Mouse (Mus musculus) MEL (cell line): ENCODE results near the gene Mlc1. TPM values are rescaled to one million over a fixed set of nuclear protein-coding genes. Genes with fewer than 3 reads are reported as not detected.

Experiments
- DNase-seq: peaks from one replicate; pipeline ENCODE4 v3.0.0; 2011; ENCODE audit warnings: low read depth, low spot score
- H3K27ac ChIP-seq: 2 replicates; pipeline ENCODE4 v1.5.1; 2012; ENCODE audit warnings: low read depth, mild to moderate bottlenecking, control low read depth, low read length, moderate library complexity; ENCODE audit not compliant: control insufficient read depth
- H3K27me3 ChIP-seq, 2 experiments: fragments of 150-350 bp in 1 of 2; sonication (generic) in 1 of 2; 2 replicates each; pipeline ENCODE4 v1.6.1; 2012; ENCODE audit warnings: low read length in 2 of 2, mild to moderate bottlenecking in 2 of 2, improper control_type of control experiment in 1 of 2, moderate library complexity in 1 of 2; ENCODE audit not compliant: insufficient read depth in 2 of 2, control insufficient read depth in 1 of 2
- H3K36me3 ChIP-seq, 2 experiments: 2 replicates each; pipeline ENCODE4 v1.6.1; 2012 to 2014; ENCODE audit warnings: low read length in 2 of 2, improper control_type of control experiment in 1 of 2, inconsistent platforms in 1 of 2, mild to moderate bottlenecking in 1 of 2; ENCODE audit not compliant: insufficient read depth in 2 of 2, control insufficient read depth in 1 of 2
- H3K4me1 ChIP-seq, 2 experiments: fragments of 150-350 bp in 1 of 2; sonication (generic) in 1 of 2; 2 replicates each; pipeline ENCODE4 v1.6.1; 2012; ENCODE audit warnings: low read length in 2 of 2, improper control_type of control experiment in 1 of 2, mild to moderate bottlenecking in 1 of 2; ENCODE audit not compliant: insufficient read depth in 2 of 2, control insufficient read depth in 1 of 2
- H3K4me3 ChIP-seq, 2 experiments: fragments of 150-350 bp in 1 of 2; sonication (generic) in 1 of 2; 2 replicates each; pipeline ENCODE4 v1.5.1; 2012; ENCODE audit warnings: low read depth in 2 of 2, low read length in 2 of 2, mild to moderate bottlenecking in 2 of 2, moderate library complexity in 2 of 2, control low read depth in 1 of 2, improper control_type of control experiment in 1 of 2; ENCODE audit not compliant: control insufficient read depth in 1 of 2, insufficient read depth in 1 of 2
- H3K79me2 ChIP-seq: 2 replicates; pipeline ENCODE4 v1.6.1; 2012; ENCODE audit warnings: mild to moderate bottlenecking, low read length, moderate library complexity; ENCODE audit not compliant: control insufficient read depth, poor library complexity, insufficient read depth
- H3K9ac ChIP-seq: 2 replicates; pipeline ENCODE4 v1.6.1; 2012; ENCODE audit warnings: low read depth, mild to moderate bottlenecking, control low read depth, low read length, moderate library complexity; ENCODE audit not compliant: control insufficient read depth, poor library complexity, severe bottlenecking
- H3K9me3 ChIP-seq: fragments of 150-350 bp; sonication (generic); replicated peaks from 2 replicates; pipeline ENCODE4 v1.6.1; 2012; ENCODE audit warnings: mild to moderate bottlenecking, low read length, improper control_type of control experiment, moderate library complexity; ENCODE audit not compliant: insufficient read depth
- BHLHE40 ChIP-seq: IDR thresholded peaks from 2 replicates; pipeline ENCODE4 v1.6.1; 2012; ENCODE audit warnings: low read depth, mild to moderate bottlenecking, inconsistent platforms, low read length, improper control_type of control experiment, borderline replicate concordance
- CHD2 ChIP-seq: IDR thresholded peaks from 2 replicates; pipeline ENCODE4 v1.6.1; 2011; ENCODE audit warnings: low read length, improper control_type of control experiment
- E2F4 ChIP-seq: IDR thresholded peaks from 2 replicates; pipeline ENCODE4 v1.6.1; 2011; ENCODE audit warnings: low read depth, low read length, improper control_type of control experiment, borderline replicate concordance
- ELF1 ChIP-seq: IDR thresholded peaks from 2 replicates; pipeline ENCODE4 v1.6.1; 2014; ENCODE audit warnings: low read depth, mild to moderate bottlenecking, inconsistent platforms, low read length, improper control_type of control experiment, moderate library complexity
- EP300 ChIP-seq, 2 experiments: IDR thresholded peaks; 2 replicates each; pipeline ENCODE4 v1.6.1; 2011; ENCODE audit warnings: improper control_type of control experiment in 2 of 2, low read length in 2 of 2, low read depth in 1 of 2, mild to moderate bottlenecking in 1 of 2
- ETS1 ChIP-seq: IDR thresholded peaks from 2 replicates; pipeline ENCODE4 v1.6.1; 2012; ENCODE audit warnings: low read depth, mild to moderate bottlenecking, inconsistent platforms, low read length, improper control_type of control experiment, moderate library complexity
- GATA1 ChIP-seq: IDR thresholded peaks from 2 replicates; pipeline ENCODE4 v1.6.1; 2011; ENCODE audit warnings: low read depth, low read length, improper control_type of control experiment
- HCFC1 ChIP-seq: IDR thresholded peaks from 2 replicates; pipeline ENCODE4 v1.6.1; 2012; ENCODE audit warnings: low read depth, mild to moderate bottlenecking, inconsistent platforms, low read length, improper control_type of control experiment, moderate library complexity
- JUND ChIP-seq: IDR thresholded peaks from 2 replicates; pipeline ENCODE4 v1.6.1; 2011; ENCODE audit warnings: low read depth, mild to moderate bottlenecking, improper control_type of control experiment, low read length
- MAFK ChIP-seq: IDR thresholded peaks from 2 replicates; pipeline ENCODE4 v1.6.1; 2011; ENCODE audit warnings: low read depth, mild to moderate bottlenecking, low read length, improper control_type of control experiment, borderline replicate concordance
- MAX ChIP-seq: IDR thresholded peaks from 2 replicates; pipeline ENCODE4 v1.6.1; 2011; ENCODE audit warnings: low read length, improper control_type of control experiment
- MAZ ChIP-seq: IDR thresholded peaks from 2 replicates; pipeline ENCODE4 v1.6.1; 2012; ENCODE audit warnings: low read depth, mild to moderate bottlenecking, inconsistent platforms, low read length, improper control_type of control experiment
- MXI1 ChIP-seq: IDR thresholded peaks from 2 replicates; pipeline ENCODE4 v1.6.1; 2011; ENCODE audit warnings: mild to moderate bottlenecking, low read depth, low read length, improper control_type of control experiment
- MYB ChIP-seq: IDR thresholded peaks from 2 replicates; pipeline ENCODE4 v1.6.1; 2011; ENCODE audit warnings: mild to moderate bottlenecking, low read depth, low read length, improper control_type of control experiment
- MYC ChIP-seq: IDR thresholded peaks from 2 replicates; pipeline ENCODE4 v1.6.1; 2011; ENCODE audit warnings: low read depth, mild to moderate bottlenecking, low read length, improper control_type of control experiment, moderate library complexity
- NRF1 ChIP-seq: IDR thresholded peaks from 2 replicates; pipeline ENCODE4 v1.6.1; 2014; ENCODE audit warnings: low read depth, mild to moderate bottlenecking, inconsistent platforms, low read length, improper control_type of control experiment, moderate library complexity; ENCODE audit not compliant: poor library complexity, insufficient read depth, severe bottlenecking
- POLR2AphosphoS2 ChIP-seq: IDR thresholded peaks from 2 replicates; pipeline ENCODE4 v1.6.1; 2011; ENCODE audit warnings: low read length, improper control_type of control experiment
- POLR2AphosphoS5 ChIP-seq: IDR thresholded peaks from 2 replicates; pipeline ENCODE4 v1.6.1; 2012; ENCODE audit warnings: low read depth, borderline replicate concordance, mild to moderate bottlenecking, inconsistent platforms, low read length, moderate library complexity, mixed read lengths
- RCOR1 ChIP-seq: IDR thresholded peaks from 2 replicates; pipeline ENCODE4 v1.6.1; 2012; ENCODE audit warnings: low read depth, mild to moderate bottlenecking, inconsistent platforms, low read length, improper control_type of control experiment
- SIN3A ChIP-seq: IDR thresholded peaks from 2 replicates; pipeline ENCODE4 v1.6.1; 2012; ENCODE audit warnings: low read length, improper control_type of control experiment, inconsistent platforms
- SMC3 ChIP-seq: IDR thresholded peaks from 2 replicates; pipeline ENCODE4 v1.6.1; 2011; ENCODE audit warnings: low read depth, low read length, improper control_type of control experiment
- TAL1 ChIP-seq: IDR thresholded peaks from 2 replicates; pipeline ENCODE4 v1.6.1; 2012; ENCODE audit warnings: mild to moderate bottlenecking, inconsistent platforms, low read length, moderate library complexity, mixed read lengths
- TBP ChIP-seq: IDR thresholded peaks from 2 replicates; pipeline ENCODE4 v1.8.0; 2011; ENCODE audit warnings: low read depth, low read length, improper control_type of control experiment
- TCF12 ChIP-seq: IDR thresholded peaks from 2 replicates; pipeline ENCODE4 v1.6.1; 2014; ENCODE audit warnings: low read depth, mild to moderate bottlenecking, inconsistent platforms, low read length, improper control_type of control experiment, moderate library complexity
- USF2 ChIP-seq, 2 experiments: IDR thresholded peaks; 2 replicates each; pipeline ENCODE4 v1.6.1; 2011 to 2012; ENCODE audit warnings: improper control_type of control experiment in 2 of 2, low read length in 2 of 2, borderline replicate concordance in 1 of 2, inconsistent platforms in 1 of 2, low read depth in 1 of 2, mild to moderate bottlenecking in 1 of 2; ENCODE audit not compliant: insufficient read depth in 1 of 2
- ZC3H11A ChIP-seq: IDR thresholded peaks from 2 replicates; pipeline ENCODE4 v1.6.1; 2012; ENCODE audit warnings: low read depth, mild to moderate bottlenecking, inconsistent platforms, low read length, improper control_type of control experiment
- ZKSCAN1 ChIP-seq: IDR thresholded peaks from 2 replicates; pipeline ENCODE4 v1.6.1; 2012; ENCODE audit warnings: low read depth, mild to moderate bottlenecking, inconsistent platforms, low read length, improper control_type of control experiment, moderate library complexity
- ZMIZ1 ChIP-seq: IDR thresholded peaks from 2 replicates; pipeline ENCODE4 v1.6.1; 2012; ENCODE audit warnings: low read depth, mild to moderate bottlenecking, inconsistent platforms, low read length, improper control_type of control experiment, moderate library complexity
- ZNF384 ChIP-seq: IDR thresholded peaks from 2 replicates; pipeline ENCODE4 v1.6.1; 2012; ENCODE audit warnings: low read depth, mild to moderate bottlenecking, inconsistent platforms, low read length, improper control_type of control experiment
- polyA plus RNA-seq, 2 experiments: library from polyadenylated mRNA; stranded (reverse) in 1 of 2; unstranded in 1 of 2; fragments of >175 nt in 1 of 2; fragments of >200 nt in 1 of 2; gene quantifications; 2 replicates each; pipeline versions ENCODE4 v1.2.1 to v1.2.4; 2012; ENCODE audit warnings: low replicate concordance in 2 of 2, low read depth in 1 of 2; ENCODE audit not compliant: insufficient read length in 2 of 2, insufficient read depth in 1 of 2, missing spikeins in 1 of 2
- total RNA-seq: library from RNA; depleted of rRNA; stranded (reverse); fragments of 300-350 nt; gene quantifications from 2 replicates; pipeline ENCODE4 v1.2.3, GENCODE M21; 2012

The Mlc1 gene
- total and polyA plus RNA-seq, 3 experiments = not detected

- H3K27me3 ChIP-seq = peaks cover 0 to 4% of the 10 kb centered on the region in 2 experiments; a peak in 1 of 4 replicates
- no peak overlapping the region for H3K27ac ChIP-seq
- no peaks in the 10 kb centered on the region for H3K79me2 ChIP-seq
These were observed 285 bp upstream of the Mlc1 start for GRCm38 (mm10) chr15:88979138-88979446.

GRCm38 (mm10) chr15:88972300-88972699 lies 6.5 kb downstream of the Mlc1 start:
- no peak overlapping the region for H3K27ac ChIP-seq
- no peaks in the 10 kb centered on the region for H3K36me3 ChIP-seq
- H3K9ac ChIP-seq = no peak overlapping the region
- H3K4me1 ChIP-seq = no peaks in the 10 kb centered on the region; a peak in 1 of 4 replicates
- no peaks in the 10 kb centered on the region for H3K9me3 ChIP-seq
- no peak for DNase-seq
- H3K4me3 ChIP-seq = no peak overlapping the region
- no peaks in the 10 kb centered on the region for H3K79me2 ChIP-seq
- H3K27me3 ChIP-seq = no peaks in the 10 kb centered on the region; a peak in 1 of 4 replicates
- TF ChIP-seq MAZ = no peak
- no peak for TF ChIP-seq POLR2AphosphoS5
- TF ChIP-seq ZC3H11A = no peak
- no peak for TF ChIP-seq ZNF384
- TF ChIP-seq ELF1 = no peak
- no peak for TF ChIP-seq NRF1
- no peak for TF ChIP-seq EP300 (IDR thresholded peaks at IDR 0.05; ENCODE audit: low read depth in 1 of 2, low read length in 2 of 2)
- TF ChIP-seq BHLHE40 = no peak
- no peak for TF ChIP-seq SMC3
- no peak for TF ChIP-seq RCOR1
- TF ChIP-seq USF2 (IDR thresholded peaks at IDR 0.05; ENCODE audit: borderline replicate concordance in 1 of 2, insufficient read depth in 1 of 2, low read depth in 1 of 2, low read length in 2 of 2) = no peak
- TF ChIP-seq POLR2AphosphoS2 = no peak
- TF ChIP-seq SIN3A = no peak
- no peak for TF ChIP-seq MXI1
- no peak for TF ChIP-seq TCF12
- TF ChIP-seq MAX = no peak
- TF ChIP-seq GATA1 = no peak
- no peak for TF ChIP-seq E2F4
- no peak for TF ChIP-seq MYB
- TF ChIP-seq MAFK = no peak
- TF ChIP-seq, all 39 proteins: peak for 0

More at GRCm38 (mm10) chr15:88979138-88979446, 285 bp upstream of the Mlc1 start:
- Histone ChIP-seq H3K36me3 (no peaks in the 10 kb centered on the region), H3K9me3 (no peaks in the 10 kb centered on the region), H3K9ac (no peak overlapping the region), H3K4me3 (no peak overlapping the region), H3K4me1 (no peaks in the 10 kb centered on the region)
- TF ChIP-seq ETS1 (no peak), GATA1 (no peak), CHD2 (no peak), MYC (no peak), JUND (no peak), ZKSCAN1 (no peak), MYB (no peak), POLR2AphosphoS2 (no peak), E2F4 (no peak), ZMIZ1 (no peak), SMC3 (no peak), TBP (no peak), TAL1 (no peak), USF2 (IDR thresholded peaks at IDR 0.05; ENCODE audit: borderline replicate concordance in 1 of 2, insufficient read depth in 1 of 2, low read depth in 1 of 2, low read length in 2 of 2) (no peak), HCFC1 (no peak)
- no peak for DNase-seq
